Mouse (Mus musculus) ovary, postnatal 36 days (tissue): ENCODE measurements around the gene Elovl6.

Source experiments
- DNase-seq: peaks from one replicate; pipeline ENCODE4 v3.0.0; 2022; ENCODE audit warnings: low spot score, mixed read lengths

Gene Elovl6

DNA sequence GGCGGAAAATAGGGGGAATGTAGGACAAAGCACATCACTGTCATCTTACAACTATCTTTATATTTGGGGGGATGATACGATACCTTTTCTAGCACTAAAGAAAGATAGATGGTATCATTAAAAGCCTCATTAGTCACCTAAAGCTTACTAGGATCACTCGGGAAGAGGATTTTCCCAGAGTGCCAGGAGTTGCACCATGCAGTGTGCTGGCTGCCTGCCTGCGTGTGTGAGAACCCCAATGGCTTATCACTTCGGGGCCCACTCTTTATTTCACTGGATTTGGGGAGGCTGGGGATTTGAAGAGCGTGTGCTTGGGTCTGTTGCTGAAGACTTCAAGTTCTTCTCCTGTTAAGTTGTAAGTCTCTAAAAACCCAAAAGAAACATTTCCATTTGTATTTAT is 73.8 kb downstream of the Elovl6 start:
- no peak for DNase-seq

DNA sequence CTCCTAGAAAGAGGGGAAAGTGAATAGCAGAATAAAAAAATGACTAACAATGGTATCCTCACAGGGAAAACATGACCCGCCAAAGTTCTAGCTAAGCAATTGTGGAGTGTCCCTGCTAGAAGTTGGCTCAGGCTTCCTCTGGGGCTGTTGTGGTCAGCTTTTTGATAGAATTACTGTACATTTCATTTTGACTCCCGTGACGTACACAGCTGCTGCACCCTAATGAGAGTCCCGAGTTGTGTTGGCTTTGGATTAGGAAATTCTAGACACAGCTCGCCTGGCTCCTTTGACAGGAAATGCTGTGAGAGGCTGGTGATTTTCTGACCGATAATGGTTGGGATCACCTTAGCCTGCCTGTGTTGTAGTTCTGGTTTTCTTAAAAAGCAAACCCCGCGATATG is 79.5 kb downstream of the Elovl6 start:
- no peak for DNase-seq

DNA sequence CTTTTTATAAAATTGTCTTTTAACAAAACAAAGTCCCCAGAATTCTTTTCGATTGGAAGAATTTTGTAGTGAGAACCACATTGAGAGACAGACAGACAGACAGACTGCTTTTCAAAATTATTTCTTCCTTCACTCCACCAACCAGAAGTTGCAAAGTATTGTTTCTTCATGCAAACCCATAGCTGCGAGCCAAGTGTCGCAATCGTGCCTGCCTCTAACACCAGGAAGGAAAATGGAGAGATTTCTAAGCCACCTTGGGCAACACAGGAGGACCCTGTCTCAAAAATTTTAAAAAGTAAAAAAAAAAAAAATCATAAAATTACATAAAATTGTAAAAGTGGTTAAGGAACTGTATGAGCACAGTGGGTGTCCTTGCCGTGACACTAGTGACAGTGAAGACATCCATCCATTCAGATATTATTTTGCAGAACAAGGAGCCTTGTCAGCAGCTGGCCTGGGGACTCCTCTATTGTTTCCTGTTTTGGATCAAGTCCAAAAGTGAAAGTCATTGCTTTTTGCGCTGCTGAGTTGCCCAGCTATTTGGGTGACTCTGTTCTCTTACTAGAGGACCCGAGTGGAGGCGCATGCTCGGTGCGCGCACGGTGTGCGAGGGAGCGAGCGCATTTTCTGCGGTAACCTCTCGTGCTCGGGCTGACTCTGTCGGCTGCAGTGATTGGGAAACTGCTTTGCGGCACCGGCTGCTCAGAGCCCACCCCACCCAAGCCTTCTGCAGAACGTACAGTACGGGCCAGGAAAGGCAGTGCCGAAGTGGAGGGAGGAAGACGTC is 80.3 kb downstream of the Elovl6 start:
- DNase-seq = no peak

GRCm38 (mm10) chr3:129613756-129614155 is 81.6 kb downstream of the Elovl6 start:
- DNase-seq = no peak

- no peak for DNase-seq
Observed at GRCm38 (mm10) chr3:129614216-129614615, 82.1 kb downstream of the Elovl6 start.

- no peak for DNase-seq
Observed at GRCm38 (mm10) chr3:129617450-129617849, 85.3 kb downstream of the Elovl6 start.

GRCm38 (mm10) chr3:129619194-129619775 is 87.1 kb downstream of the Elovl6 start:
- no peak for DNase-seq

DNA sequence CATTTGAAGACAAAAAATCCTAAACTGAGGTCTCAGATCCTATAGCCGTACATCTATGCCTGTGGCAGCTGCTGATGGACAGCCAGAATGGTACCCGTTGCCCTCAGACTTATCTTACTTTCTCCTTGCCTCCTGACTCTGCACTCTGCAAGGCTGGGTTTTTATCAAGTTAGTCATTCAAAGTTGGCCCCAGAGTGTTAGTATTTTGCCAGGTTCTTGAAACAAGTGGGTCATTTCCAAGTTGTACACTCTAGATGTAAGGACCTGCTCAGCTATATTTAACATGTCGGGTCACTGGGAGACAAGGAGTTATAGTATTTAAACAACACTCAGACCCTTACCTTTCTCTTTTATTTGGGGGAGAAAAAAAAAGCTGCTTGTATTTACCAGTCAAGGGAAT is 88.6 kb downstream of the Elovl6 start:
- DNase-seq = no peak

GRCm38 (mm10) chr3:129621255-129621654 is 89.1 kb downstream of the Elovl6 start:
- no peak for DNase-seq

DNA sequence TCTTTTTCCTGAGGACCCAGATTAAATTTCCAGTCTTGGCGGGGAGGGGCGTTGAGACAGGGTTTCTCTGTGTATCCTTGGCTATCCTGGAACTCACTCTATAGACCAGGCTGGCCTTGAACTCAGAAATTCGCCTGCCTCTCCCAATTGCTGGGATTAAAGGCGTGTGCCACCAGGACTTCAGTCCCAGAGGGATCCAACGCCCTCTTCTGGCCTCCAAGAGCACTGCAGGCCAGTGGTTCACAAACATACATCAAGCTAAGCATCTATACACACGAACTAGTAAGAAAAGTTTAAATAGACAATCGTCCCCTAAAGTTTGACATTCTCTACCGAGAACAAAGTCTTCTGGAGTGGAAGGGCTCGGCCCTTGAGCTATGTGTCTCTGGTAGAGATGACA is 90.0 kb downstream of the Elovl6 start:
- DNase-seq = peak; percentile 31

DNA sequence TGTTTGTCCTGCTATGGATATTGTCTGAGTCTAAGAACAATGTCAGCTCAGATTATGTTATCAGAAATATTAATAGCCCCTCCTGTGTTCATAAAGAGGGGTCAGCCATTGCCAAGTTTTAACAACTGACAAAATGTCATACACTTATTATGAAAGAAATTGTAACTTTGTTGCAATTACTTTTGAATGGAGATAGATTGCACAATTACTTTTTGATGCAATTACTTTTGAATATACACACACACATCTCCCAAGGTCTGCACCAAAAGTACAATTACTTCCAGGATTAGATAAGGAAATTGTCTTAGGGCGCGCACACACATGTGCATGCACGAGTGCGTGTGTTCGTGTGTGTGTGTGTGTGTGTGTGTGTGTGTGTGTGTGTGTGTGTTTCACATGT is 90.5 kb downstream of the Elovl6 start:
- DNase-seq = no peak

DNA sequence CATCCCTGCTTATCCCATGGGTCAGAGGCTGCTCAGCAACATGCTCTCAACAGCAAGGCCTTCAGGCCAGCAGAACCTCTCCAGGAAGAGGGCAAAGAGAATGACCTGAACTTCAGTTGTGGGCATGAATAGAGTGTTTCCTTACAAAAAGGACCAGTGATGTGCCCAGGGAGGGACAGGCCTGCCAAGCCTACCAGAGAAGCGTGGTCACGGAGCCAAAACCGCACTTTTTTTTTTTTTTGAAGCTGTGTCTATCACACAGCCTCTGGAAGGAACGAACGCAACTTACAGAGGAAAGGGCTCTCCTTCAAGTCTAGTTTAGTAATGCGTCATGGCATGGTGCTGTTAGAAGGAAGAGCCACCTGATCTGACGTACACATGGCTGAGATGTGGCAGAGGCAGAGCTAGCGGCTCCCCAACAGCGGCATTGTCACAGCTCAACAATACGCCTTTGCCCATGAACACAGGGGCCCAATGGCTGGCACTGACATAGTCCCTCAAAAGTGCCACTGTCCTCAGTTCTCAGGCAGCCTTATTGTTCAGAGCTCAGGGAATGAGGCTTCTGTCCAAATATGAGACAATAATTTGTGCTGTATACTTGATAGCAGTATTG is 92.1 kb downstream of the Elovl6 start:
- no peak for DNase-seq

GRCm38 (mm10) chr3:129627281-129627680 is 95.1 kb downstream of the Elovl6 start:
- DNase-seq = no peak

DNA sequence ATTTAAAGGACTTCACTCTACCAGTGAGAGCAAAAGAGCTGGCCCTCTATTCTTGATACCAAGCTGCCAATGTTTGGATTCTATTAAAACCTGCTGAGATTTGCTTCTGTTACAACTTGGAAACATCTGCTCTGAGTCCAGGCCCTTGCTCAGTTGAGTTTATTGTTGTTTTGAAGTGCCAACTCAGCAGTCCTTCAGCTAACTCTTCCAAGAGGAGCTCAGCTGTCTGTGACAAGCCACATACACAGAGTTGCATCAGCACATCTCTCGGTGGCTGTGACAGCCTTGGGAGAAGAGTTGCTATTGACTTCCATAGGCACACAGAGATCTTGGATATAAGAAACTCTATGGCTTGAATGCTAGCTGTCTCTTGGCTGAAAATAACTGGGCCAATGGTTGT is 98.9 kb downstream of the Elovl6 start:
- no peak for DNase-seq

DNA sequence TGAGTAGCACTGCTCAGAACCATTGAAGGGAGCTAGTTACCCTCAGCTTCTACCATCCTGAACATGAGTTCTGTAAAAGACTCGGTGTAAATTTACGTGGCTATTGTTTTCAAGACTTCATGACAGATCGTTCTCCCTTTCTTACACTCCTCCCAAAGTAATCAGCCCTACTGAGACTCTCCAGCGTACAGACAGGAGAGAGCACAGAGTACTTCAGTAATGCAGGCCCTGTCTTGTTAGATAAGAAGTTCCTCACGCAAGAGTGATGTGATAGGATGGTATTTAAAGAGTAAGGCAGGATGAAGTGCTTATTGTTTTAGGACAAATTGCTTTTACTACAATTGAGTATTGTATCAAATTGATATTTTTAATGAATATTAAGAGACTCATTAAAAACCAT is 99.7 kb downstream of the Elovl6 start:
- no peak for DNase-seq

GRCm38 (mm10) chr3:129633518-129633917 is 101.4 kb downstream of the Elovl6 start:
- no peak for DNase-seq

- DNase-seq = peak; percentile 20
Observed at GRCm38 (mm10) chr3:129634260-129634901, 102.2 kb downstream of the Elovl6 start.

DNA sequence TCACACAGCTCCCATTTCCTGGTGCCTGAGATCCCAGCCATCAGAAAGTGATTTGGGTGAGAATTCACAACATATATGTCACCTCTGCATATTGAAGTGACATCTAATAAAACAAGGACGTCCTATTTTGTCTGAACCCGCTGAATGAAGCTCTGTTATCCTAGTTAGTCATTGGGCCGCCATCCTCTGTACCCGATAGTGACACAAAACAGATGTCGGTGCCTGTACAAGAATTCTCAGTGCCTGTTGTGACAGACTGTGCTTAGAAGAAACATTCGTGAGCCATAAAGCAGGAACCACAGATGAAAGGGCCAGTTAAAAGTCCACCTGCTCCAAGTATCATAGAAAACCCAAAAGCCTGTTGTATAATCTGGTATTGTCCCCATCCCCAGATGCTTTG is 105.3 kb downstream of the Elovl6 start:
- DNase-seq = no peak

DNA sequence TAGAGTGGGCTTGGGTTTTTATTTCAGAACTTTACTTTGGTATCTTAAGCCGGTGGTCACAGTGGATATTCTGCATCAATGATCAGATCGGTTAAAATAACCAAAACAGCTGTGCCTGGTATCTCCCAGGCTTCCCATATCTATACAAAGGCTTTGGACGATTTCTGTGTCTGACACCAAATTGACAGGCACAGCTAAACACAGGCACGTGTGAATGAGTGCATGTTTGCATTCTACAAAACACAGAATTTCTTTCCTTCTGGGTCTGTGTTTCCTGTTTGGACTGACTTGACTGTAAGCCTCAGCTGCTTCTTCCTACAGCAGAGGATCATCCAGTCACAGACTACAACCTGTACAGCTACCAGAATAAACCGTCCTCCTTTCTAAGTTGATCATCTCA is 107.5 kb downstream of the Elovl6 start:
- DNase-seq = no peak

GRCm38 (mm10) chr3:129640211-129641000 is 108.3 kb downstream of the Elovl6 start:
- no peak for DNase-seq

GRCm38 (mm10) chr3:129641621-129642020 is 109.5 kb downstream of the Elovl6 start:
- no peak for DNase-seq

GRCm38 (mm10) chr3:129645409-129645808 is 113.3 kb downstream of the Elovl6 start:
- no peak for DNase-seq
